Mouse (Mus musculus) liver, embryonic 11.5 days (tissue): ENCODE measurements at regions not wholly inside any gene's neighbourhood (a gene's known extent, or its start where the extent isn't known, plus 50 kb on each side); places are given as distances from the start of the nearest gene placed in this dataset.

Experiments
- ATAC-seq: fragments of 200-750 bp; cut with Nextera tagmentation; replicated peaks from 2 replicates; pipeline ENCODE4 v1.8.0; 2017; ENCODE audit warnings: moderate number of reproducible peaks, mild to moderate bottlenecking, moderate TSS enrichment, moderate library complexity; ENCODE audit not compliant: low FRiP score
- DNase-seq: peaks from one replicate; pipeline ENCODE4 v3.0.0-alpha.2; 2017; ENCODE audit warnings: low spot score
- H3K27ac ChIP-seq: fragments of 300-500 bp; sonication (generic); 2 replicates; pipeline ENCODE4 v1.5.1; 2014; ENCODE audit warnings: mild to moderate bottlenecking, low read depth, low read length, control low read depth
- H3K27me3 ChIP-seq: fragments of 300-500 bp; sonication (generic); replicated peaks from 2 replicates; pipeline ENCODE4 v1.6.1; 2014; ENCODE audit warnings: low read length, mixed read lengths; ENCODE audit not compliant: control insufficient read depth, insufficient read depth
- H3K36me3 ChIP-seq: fragments of 300-500 bp; sonication (generic); 2 replicates; pipeline ENCODE4 v1.6.1; 2014; ENCODE audit warnings: mild to moderate bottlenecking, low read length, moderate library complexity, mixed read lengths; ENCODE audit not compliant: control insufficient read depth, insufficient read depth
- H3K4me1 ChIP-seq: fragments of 300-500 bp; sonication (generic); replicated peaks from 2 replicates; pipeline ENCODE4 v1.6.1; 2014; ENCODE audit warnings: low read length, mixed read lengths; ENCODE audit not compliant: control insufficient read depth, insufficient read depth
- H3K4me2 ChIP-seq: fragments of 300-500 bp; sonication (generic); 2 replicates; pipeline ENCODE4 v1.6.1; 2014; ENCODE audit warnings: mild to moderate bottlenecking, control low read depth, moderate library complexity
- H3K4me3 ChIP-seq: fragments of 300-500 bp; sonication (generic); 2 replicates; pipeline ENCODE4 v1.5.1; 2014; ENCODE audit warnings: low read depth, low read length, control low read depth
- H3K9ac ChIP-seq: fragments of 300-500 bp; sonication (generic); 2 replicates; pipeline ENCODE4 v1.6.1; 2014; ENCODE audit warnings: low read depth, low read length, control low read depth
- H3K9me3 ChIP-seq: fragments of 300-500 bp; sonication (generic); 2 replicates; pipeline ENCODE4 v1.6.1; 2016; ENCODE audit warnings: low read length, inconsistent platforms, mixed read lengths; ENCODE audit not compliant: control insufficient read depth
- WGBS: fragments of 180-500 bp; shearing (Covaris S2); extraction: QIAGEN DNeasy Blood & Tissue Kit; methylation state at CpG from one replicate; pipeline ENCODE4 v1.1.7; 2014; 5-methylcytosine and 5-hydroxymethylcytosine counted together

GRCm38 (mm10) chr6:31070537-31070936, 111.7 kb upstream of the Klf14 start:
- no peaks in the 10 kb centered on the region for H3K27me3 ChIP-seq
- H3K36me3 ChIP-seq, result no peaks in the 10 kb centered on the region
- ATAC-seq (no peak), DNase-seq (no peak)
- no peaks in the 10 kb centered on the region for H3K9me3 ChIP-seq
- WGBS, result 92% methylated on average over 6 of the region's 6 CpGs
- no peak overlapping the region for H3K27ac ChIP-seq
- H3K4me2 ChIP-seq, result no peak overlapping the region
- no peak overlapping the region for H3K4me3 ChIP-seq
- H3K4me1 ChIP-seq, result no peaks in the 10 kb centered on the region
- H3K9ac ChIP-seq, result no peak overlapping the region

DNA sequence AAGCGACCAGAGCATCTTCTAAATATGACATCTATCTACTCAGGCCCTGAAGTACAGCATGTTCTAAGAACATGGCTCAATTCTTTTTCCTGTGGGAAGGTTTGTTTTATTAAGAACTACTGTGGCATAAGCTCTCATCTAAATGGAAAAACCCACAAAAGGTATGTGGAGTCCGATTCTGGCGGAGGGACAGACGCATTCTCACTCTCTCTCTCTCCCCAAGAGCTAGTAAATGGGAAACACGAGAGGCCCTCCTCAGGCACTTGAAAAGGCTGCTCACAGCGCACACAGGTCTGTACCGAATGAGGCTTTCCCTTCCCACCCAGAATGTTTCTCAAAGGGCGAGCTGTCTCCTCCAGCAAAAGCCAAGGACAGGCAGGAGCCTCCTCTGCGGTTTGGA, 112.1 kb upstream of the Klf14 start:
- no peak for DNase-seq
- Histone ChIP-seq H3K27me3 (no peaks in the 10 kb centered on the region), H3K36me3 (no peaks in the 10 kb centered on the region), H3K9ac (no peak overlapping the region), H3K9me3 (no peaks in the 10 kb centered on the region), H3K4me2 (no peak overlapping the region), H3K27ac (no peak overlapping the region), H3K4me3 (no peak overlapping the region), H3K4me1 (no peaks in the 10 kb centered on the region)
- ATAC-seq, result no peak
- 86% methylated on average over 9 of the region's 9 CpGs for WGBS

GRCm38 (mm10) chr6:31072072-31072471, 113.2 kb upstream of the Klf14 start:
- 78% methylated on average over 7 of the region's 7 CpGs for WGBS
- H3K27me3 ChIP-seq, result no peaks in the 10 kb centered on the region
- no peak overlapping the region for H3K9ac ChIP-seq
- no peaks in the 10 kb centered on the region for H3K4me1 ChIP-seq
- H3K4me2 ChIP-seq, result no peak overlapping the region
- H3K27ac ChIP-seq, result no peak overlapping the region
- H3K9me3 ChIP-seq, result no peaks in the 10 kb centered on the region
- H3K36me3 ChIP-seq, result no peaks in the 10 kb centered on the region
- no peak for ATAC-seq
- no peak overlapping the region for H3K4me3 ChIP-seq
- DNase-seq, result no peak

- H3K4me2 ChIP-seq, result no peak overlapping the region
- H3K27ac ChIP-seq, result no peak overlapping the region
- no peak overlapping the region for H3K4me3 ChIP-seq
- no peaks in the 10 kb centered on the region for H3K27me3 ChIP-seq
- ATAC-seq (no peak), DNase-seq (no peak)
- H3K4me1 ChIP-seq, result peaks cover under 1% of the 10 kb centered on the region; the same call in 1 of the 2 replicates
- no peaks in the 10 kb centered on the region for H3K9me3 ChIP-seq
- H3K9ac ChIP-seq, result no peak overlapping the region
- no peaks in the 10 kb centered on the region for H3K36me3 ChIP-seq
- WGBS, result 59% methylated on average over 5 of the region's 5 CpGs
Observed at GRCm38 (mm10) chr6:31072559-31072958, 113.7 kb upstream of the Klf14 start.

GRCm38 (mm10) chr6:31073338-31073737, 114.5 kb upstream of the Klf14 start:
- 81% methylated on average over 8 of the region's 8 CpGs for WGBS
- Histone ChIP-seq H3K4me2 (no peak overlapping the region), H3K4me1 (peaks cover 9% of the 10 kb centered on the region; the same call in 1 of the 2 replicates), H3K27me3 (no peaks in the 10 kb centered on the region), H3K4me3 (no peak overlapping the region), H3K9me3 (no peaks in the 10 kb centered on the region), H3K9ac (no peak overlapping the region), H3K36me3 (no peaks in the 10 kb centered on the region), H3K27ac (no peak overlapping the region)
- DNase-seq (no peak), ATAC-seq (no peak)

- no peak overlapping the region for H3K4me3 ChIP-seq
- H3K9ac ChIP-seq, result no peak overlapping the region
- H3K36me3 ChIP-seq, result no peaks in the 10 kb centered on the region
- peaks cover 16% of the 10 kb centered on the region for H3K4me1 ChIP-seq
- DNase-seq, result no peak
- WGBS, result 72% methylated on average over 9 of the region's 9 CpGs
- H3K4me2 ChIP-seq, result no peak overlapping the region
- H3K27me3 ChIP-seq, result no peaks in the 10 kb centered on the region
- H3K9me3 ChIP-seq, result no peaks in the 10 kb centered on the region
- no peak overlapping the region for H3K27ac ChIP-seq
- ATAC-seq, result no peak
Observed at GRCm38 (mm10) chr6:31074394-31074793, 115.5 kb upstream of the Klf14 start.

DNA sequence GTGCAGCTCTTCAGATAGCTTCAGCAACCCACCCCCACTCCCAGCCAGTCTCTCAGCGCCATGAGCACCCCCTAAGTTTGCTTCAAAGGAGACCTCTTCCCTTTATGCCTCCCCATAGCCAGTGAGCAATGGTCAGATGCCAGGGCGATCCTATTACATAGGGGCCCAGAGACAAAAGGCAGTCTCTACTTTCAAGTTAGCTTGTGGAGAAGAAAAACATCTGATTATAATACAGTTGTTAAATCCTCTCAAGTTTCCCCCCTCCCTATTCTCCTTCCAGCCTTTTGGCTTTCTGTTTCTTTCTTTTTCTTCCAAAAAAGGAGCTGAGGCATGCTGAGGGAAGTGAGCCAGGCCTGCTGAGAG, 116.3 kb upstream of the Klf14 start:
- peaks cover 16% of the 10 kb centered on the region for H3K4me1 ChIP-seq
- no peaks in the 10 kb centered on the region for H3K9me3 ChIP-seq
- no peak overlapping the region for H3K4me2 ChIP-seq
- no peak overlapping the region for H3K4me3 ChIP-seq
- H3K27ac ChIP-seq, result no peak overlapping the region
- no peak for DNase-seq
- no peaks in the 10 kb centered on the region for H3K36me3 ChIP-seq
- no peaks in the 10 kb centered on the region for H3K27me3 ChIP-seq
- ATAC-seq, result no peak
- 58% methylated on average over 2 of the region's 2 CpGs for WGBS
- no peak overlapping the region for H3K9ac ChIP-seq

DNA sequence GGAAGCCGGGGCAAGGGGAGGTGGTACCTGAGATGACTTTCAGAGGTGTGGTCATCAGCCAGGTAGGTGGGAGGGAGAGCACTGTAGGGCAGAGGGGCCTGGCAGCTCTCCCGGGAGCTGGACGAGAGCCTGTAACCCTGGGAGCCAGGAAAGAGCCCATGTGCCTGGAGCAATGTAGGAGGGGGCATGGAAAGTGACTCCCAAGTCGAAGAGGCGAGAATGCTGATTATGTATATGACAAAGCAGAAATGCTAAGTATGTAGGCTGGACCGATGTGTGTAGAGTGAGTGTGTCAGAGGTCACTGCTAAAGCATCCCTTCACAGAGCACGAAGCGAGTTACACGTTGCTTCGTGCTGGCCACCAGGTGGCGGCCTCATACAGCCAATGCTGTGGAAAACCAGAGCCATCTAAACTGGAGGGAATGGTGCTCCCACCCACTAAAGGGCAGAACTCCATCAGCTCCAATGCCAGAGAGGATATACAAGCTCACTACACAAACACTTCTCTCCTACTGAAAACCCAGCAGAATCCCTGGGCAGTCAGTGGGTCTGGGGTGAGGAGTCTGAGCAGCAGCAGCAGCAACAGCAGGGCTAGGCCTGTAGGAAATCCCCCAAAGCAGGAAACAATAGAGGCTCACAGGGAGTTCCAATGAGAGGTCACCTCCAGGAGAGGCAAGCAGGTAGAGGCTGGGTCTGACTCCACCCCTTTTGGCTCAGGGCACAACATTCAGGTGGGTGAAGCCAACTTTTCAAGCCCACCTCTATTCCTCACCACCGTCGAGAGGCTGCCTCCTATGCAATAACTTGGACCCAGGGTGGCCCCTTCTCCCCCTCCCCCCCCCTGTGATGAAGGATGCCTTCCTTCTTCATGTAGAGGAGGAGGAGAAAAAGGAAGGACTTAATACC, 116.9 kb upstream of the Klf14 start:
- Histone ChIP-seq H3K9ac (no peak overlapping the region), H3K4me3 (no peak overlapping the region), H3K4me1 (peaks cover 16% of the 10 kb centered on the region), H3K36me3 (no peaks in the 10 kb centered on the region), H3K27ac (no peak overlapping the region), H3K4me2 (no peak overlapping the region), H3K27me3 (no peaks in the 10 kb centered on the region), H3K9me3 (no peaks in the 10 kb centered on the region)
- DNase-seq, result peak; percentile 64
- peak; percentile 48; the same call in 1 of the 2 replicates for ATAC-seq
- 39% methylated on average over 13 of the region's 13 CpGs for WGBS

- WGBS, result 81% methylated on average over 6 of the region's 6 CpGs
- Histone ChIP-seq H3K4me1 (peaks cover 16% of the 10 kb centered on the region), H3K27ac (no peak overlapping the region), H3K4me2 (no peak overlapping the region), H3K9ac (no peak overlapping the region), H3K27me3 (no peaks in the 10 kb centered on the region), H3K9me3 (no peaks in the 10 kb centered on the region), H3K4me3 (no peak overlapping the region), H3K36me3 (no peaks in the 10 kb centered on the region)
- ATAC-seq (no peak), DNase-seq (no peak)
Observed at GRCm38 (mm10) chr6:31076478-31076834, 117.6 kb upstream of the Klf14 start.
